Mouse (Mus musculus) monocyte, adult 5-6 weeks (primary cell): ENCODE results near the gene Olfr1047. TPM values are rescaled to one million over a fixed set of nuclear protein-coding genes. Genes with fewer than 3 reads are reported as not detected.
"Not testable (repeated sequence)": the region's sequence is repeated elsewhere in the genome, so short reads cannot be mapped to it uniquely, and the experiment has no call there.

Source experiments
- ATAC-seq: fragments of 153-309, 156-312 bp; replicated peaks from 2 replicates; pipeline ENCODE4 v1.8.0; 2017; ENCODE audit warnings: mild to moderate bottlenecking; ENCODE audit not compliant: low TSS enrichment, insufficient number of reproducible peaks, severe bottlenecking, poor library complexity, low FRiP score
- total RNA-seq: library from RNA; stranded (forward); fragments of 200-1000, 200-491, 200-594 nt; gene quantifications from 3 replicates; pipeline ENCODE4 v1.2.3, GENCODE M21; 2017

Olfr1047 gene
- not detected in 3 replicates for total RNA-seq

DNA sequence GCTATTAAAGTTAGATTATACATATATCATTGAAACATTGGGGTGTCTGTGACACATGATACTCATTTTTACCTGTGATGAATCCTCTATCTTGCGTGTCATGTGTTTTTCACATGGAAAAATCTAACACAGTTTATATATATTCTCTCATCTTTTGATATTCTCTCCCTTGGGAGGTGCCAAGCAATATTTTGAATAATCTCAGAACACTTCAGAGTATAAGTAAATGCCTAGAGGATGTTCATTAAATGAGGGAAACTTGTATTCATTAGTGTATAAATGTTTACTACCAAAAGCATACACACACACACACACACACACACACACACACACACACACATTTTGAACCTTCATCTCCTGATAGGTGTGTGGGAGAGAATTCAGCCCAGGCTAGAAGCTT lies at the start of gene Olfr1047:
Olfr1047 (minus strand) TSS at position 101 of the 400 bp plus-strand sequence.
- no peak for ATAC-seq

DNA sequence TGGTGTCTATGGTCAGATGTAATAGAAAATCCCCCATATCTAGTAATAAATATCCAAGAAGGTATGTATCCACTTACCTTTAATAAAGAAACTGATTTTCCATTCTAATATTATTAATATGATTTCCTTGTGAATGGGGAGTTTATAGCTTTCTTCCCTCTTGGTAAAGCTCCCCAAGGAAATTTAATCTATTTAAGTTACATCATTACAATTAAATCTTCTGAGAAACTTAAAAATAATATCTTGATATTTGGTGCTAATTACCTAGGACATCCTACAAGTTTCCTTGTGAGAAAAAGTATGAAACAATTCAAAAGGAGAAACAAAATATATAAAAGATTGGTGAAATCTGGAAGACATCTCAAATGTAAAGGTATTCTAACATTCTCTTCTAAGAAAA lies 47.8 kb upstream of the Olfr1047 start, which contains the start of gene Olfr1051:
Olfr1051 (minus strand) TSS at position 101 of the 400 bp plus-strand sequence.
- ATAC-seq, result not testable (repeated sequence)

DNA sequence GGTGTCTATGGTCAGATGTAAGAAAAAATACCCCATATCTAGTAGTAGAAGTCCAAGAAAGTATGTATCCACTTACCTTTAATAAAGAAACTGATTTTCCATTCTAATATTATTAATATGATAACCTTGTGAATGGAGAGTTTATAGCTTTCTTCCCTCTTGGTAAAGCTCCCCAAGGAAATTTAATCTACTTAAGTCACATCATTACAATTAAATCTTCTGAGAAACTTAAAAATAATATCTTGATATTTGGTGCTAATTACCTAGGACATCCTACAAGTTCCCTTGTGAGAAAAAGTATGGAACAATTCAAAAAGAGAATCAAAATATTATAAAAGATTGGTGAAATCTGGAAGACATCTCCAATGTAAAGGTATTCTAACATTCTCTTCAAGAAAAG lies 27.0 kb upstream of the Olfr1047 start, which contains the start of gene Olfr1049:
Olfr1049 (minus strand) TSS at position 101 of the 400 bp plus-strand sequence.
- not testable (repeated sequence) for ATAC-seq

DNA sequence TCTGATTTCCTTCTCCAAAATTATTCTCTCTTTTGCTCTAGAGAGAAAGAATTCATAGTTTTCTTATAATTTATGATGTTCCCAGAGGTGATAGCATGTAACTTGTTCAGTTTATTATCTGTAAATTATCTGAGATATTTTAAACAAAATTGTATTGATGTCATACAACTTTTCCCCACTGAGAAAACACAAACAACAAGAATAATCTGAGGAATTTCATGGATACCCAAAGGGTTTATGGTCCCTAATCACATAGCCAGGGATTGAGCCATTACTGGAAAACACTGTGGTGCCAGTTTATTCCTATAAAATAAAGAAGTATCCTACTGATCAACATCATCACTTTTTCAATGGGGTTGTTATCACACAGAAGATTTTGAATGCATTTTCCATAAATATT lies 9.0 kb upstream of the Olfr1047 start, which contains the start of gene Olfr1048:
Olfr1048 (minus strand) TSS at position 101 of the 400 bp plus-strand sequence.
- ATAC-seq, result no peak

DNA sequence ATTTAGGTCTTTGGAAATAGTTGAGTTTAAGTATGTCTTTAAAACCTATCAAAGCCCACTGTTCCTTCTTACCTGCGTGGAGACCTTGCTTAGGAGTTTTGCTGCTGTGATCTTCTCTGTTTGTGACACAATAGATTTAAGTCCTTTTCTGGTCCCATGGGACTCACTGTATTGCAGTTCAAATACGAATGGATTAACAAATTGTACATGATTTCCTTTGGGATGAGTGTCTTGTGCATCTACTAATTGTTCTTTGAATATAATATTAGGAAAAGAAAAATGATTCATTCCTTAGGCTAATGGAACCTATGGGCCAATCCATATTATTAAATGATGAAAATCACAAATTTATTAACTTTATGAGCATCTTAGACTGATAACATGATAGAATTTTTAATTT lies 12.0 kb downstream of the Olfr1047 start, which contains the start of gene Olfr1046:
Olfr1046 (minus strand) TSS at position 101 of the 400 bp plus-strand sequence.
- no peak for ATAC-seq

- ATAC-seq, result no peak
Measured at GRCm38 (mm10) chr2:86202909-86203308, 28.3 kb downstream of the Olfr1047 start, which contains the start of gene Olfr1045. Olfr1045 (minus strand) TSS chr2:86203009.

DNA sequence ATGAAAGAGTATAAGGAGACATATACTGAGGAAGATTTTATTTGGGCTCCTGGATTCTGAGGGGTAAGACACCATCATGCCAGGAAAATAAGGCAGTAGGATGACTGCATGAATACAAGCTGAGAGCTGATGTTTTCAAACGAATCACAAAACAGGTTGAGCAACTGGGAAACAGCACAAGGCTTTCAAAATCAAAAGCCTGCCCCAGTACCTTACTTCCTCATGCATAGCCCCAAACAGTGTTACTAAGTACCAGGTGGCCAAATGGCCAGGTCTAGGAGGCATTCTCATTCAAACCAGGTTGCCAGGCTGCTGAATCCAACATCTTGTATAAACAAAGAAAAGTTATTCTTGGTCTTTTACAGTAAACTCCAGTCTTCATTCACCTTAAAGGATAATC lies 35.3 kb downstream of the Olfr1047 start:
- no peak for ATAC-seq

- ATAC-seq, result no peak
Measured at GRCm38 (mm10) chr2:86185583-86185982, 45.6 kb downstream of the Olfr1047 start, which contains the start of gene Olfr52. Olfr52 (minus strand) TSS chr2:86185683.

- ATAC-seq, result no peak
Measured at GRCm38 (mm10) chr2:86179950-86180349, 51.3 kb downstream of the Olfr1047 start.

DNA sequence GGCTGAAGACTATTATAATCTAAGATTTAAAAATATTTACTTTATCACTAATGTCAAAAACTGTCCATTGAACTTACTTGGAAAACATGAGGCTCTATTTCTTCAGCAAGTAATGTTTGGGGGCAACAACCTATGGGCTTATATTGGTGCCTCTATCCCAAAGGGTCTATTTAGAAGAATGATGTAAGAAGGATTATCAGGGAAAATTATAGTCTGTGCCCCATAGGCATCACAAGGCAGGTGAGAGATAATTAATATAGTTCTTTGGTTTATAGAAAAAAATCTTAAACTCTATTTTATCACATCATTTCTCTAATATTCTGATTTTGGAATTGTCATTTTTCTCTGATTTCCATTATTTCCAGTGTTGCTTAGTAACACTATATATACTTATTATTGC lies 53.5 kb downstream of the Olfr1047 start, which contains the start of gene Olfr1044:
Olfr1044 (minus strand) TSS at position 101 of the 400 bp plus-strand sequence.
- ATAC-seq, result no peak

Other genes with a start within 250 kb of the Olfr1047 start
- gene Olfr1031, start 241.1 kb downstream of the Olfr1047 start, total RNA-seq, result not detected in 3 replicates
- gene Olfr1032, start 225.9 kb downstream of the Olfr1047 start, total RNA-seq, result not detected in 3 replicates
- gene Olfr1033, start 210.8 kb downstream of the Olfr1047 start, total RNA-seq, result 0.19 to 0.39 TPM in 2 of 3 replicates, not detected in the other
- gene Olfr1034, start 185.5 kb downstream of the Olfr1047 start, total RNA-seq, result not detected in 3 replicates
- not detected in 3 replicates for gene Olfr1036, start 157.4 kb downstream of the Olfr1047 start, total RNA-seq
- gene Olfr1037, start 144.0 kb downstream of the Olfr1047 start, total RNA-seq, result not detected in 3 replicates
- not detected in 3 replicates for gene Olfr1039, start 95.5 kb downstream of the Olfr1047 start, total RNA-seq
- not detected in 3 replicates for gene Olfr1040, start 84.7 kb downstream of the Olfr1047 start, total RNA-seq
- not detected in 3 replicates for gene Olfr1042, start 69.6 kb downstream of the Olfr1047 start, total RNA-seq
- gene Olfr1043, start 63.9 kb downstream of the Olfr1047 start, total RNA-seq, result not detected in 3 replicates
- not detected in 3 replicates for gene Olfr1044, start 53.6 kb downstream of the Olfr1047 start, total RNA-seq
- gene Olfr52, start 45.7 kb downstream of the Olfr1047 start, total RNA-seq, result not detected in 3 replicates
- not detected in 3 replicates for gene Olfr1045, start 28.4 kb downstream of the Olfr1047 start, total RNA-seq
- gene Olfr1046, start 12.1 kb downstream of the Olfr1047 start, total RNA-seq, result not detected in 3 replicates
- gene Olfr1048, start 8.9 kb upstream of the Olfr1047 start, total RNA-seq, result not detected in 3 replicates
- not detected in 3 replicates for gene Olfr1049, start 26.9 kb upstream of the Olfr1047 start, total RNA-seq
- not detected in 3 replicates for gene Olfr1051, start 47.7 kb upstream of the Olfr1047 start, total RNA-seq
- not detected in 3 replicates for gene Olfr1052, start 61.1 kb upstream of the Olfr1047 start, total RNA-seq
- not detected in 3 replicates for gene Olfr1053, start 83.9 kb upstream of the Olfr1047 start, total RNA-seq
- gene Olfr1054, start 104.0 kb upstream of the Olfr1047 start, total RNA-seq, result not detected in 3 replicates
- not detected in 3 replicates for gene Olfr1055, start 118.9 kb upstream of the Olfr1047 start, total RNA-seq
- 0.64 TPM in 1 of 3 replicates, not detected in the others for gene Olfr1056, start 131.1 kb upstream of the Olfr1047 start, total RNA-seq
- not detected in 3 replicates for gene Olfr1057, start 147.0 kb upstream of the Olfr1047 start, total RNA-seq
- gene Olfr1058, start 157.2 kb upstream of the Olfr1047 start, total RNA-seq, result not detected in 3 replicates
- gene Olfr1061, start 182.6 kb upstream of the Olfr1047 start, total RNA-seq, result not detected in 3 replicates
- not detected in 3 replicates for gene Olfr1062, start 195.3 kb upstream of the Olfr1047 start, total RNA-seq
- gene Olfr1065, start 219.2 kb upstream of the Olfr1047 start, total RNA-seq, result not detected in 3 replicates
- not detected in 3 replicates for gene Olfr1066, start 224.9 kb upstream of the Olfr1047 start, total RNA-seq